Mouse (Mus musculus) lung, postnatal 0 days (tissue): ENCODE data around the gene Abhd10. TPM values are rescaled to one million over a fixed set of nuclear protein-coding genes. Genes with fewer than 3 reads are reported as not detected.

ENCODE experiments used
- ATAC-seq: fragments of 200-750 bp; cut with Nextera tagmentation; 2 replicates; pipeline ENCODE4 v1.8.0; 2017; ENCODE audit warnings: moderate library complexity
- DNase-seq: peaks from one replicate; pipeline ENCODE4 v3.0.0-alpha.2; 2016; ENCODE audit warnings: low spot score
- H3K27ac ChIP-seq: fragments of 300-500 bp; sonication (generic); 2 replicates; pipeline ENCODE4 v1.5.1; 2014; ENCODE audit warnings: antibody characterized with exemption, mild to moderate bottlenecking, low read length, mixed read lengths
- H3K27me3 ChIP-seq: fragments of 300-500 bp; sonication (generic); replicated peaks from 2 replicates; pipeline ENCODE4 v1.6.1; 2014; ENCODE audit warnings: low read length, mixed read lengths; ENCODE audit not compliant: insufficient read depth
- H3K36me3 ChIP-seq: fragments of 300-500 bp; sonication (generic); 2 replicates; pipeline ENCODE4 v1.6.1; 2014; ENCODE audit warnings: low read length, mixed read lengths; ENCODE audit not compliant: insufficient read depth
- H3K4me1 ChIP-seq: fragments of 300-500 bp; sonication (generic); 2 replicates; pipeline ENCODE4 v1.6.1; 2014; ENCODE audit warnings: antibody characterized with exemption, low read depth, low read length, mixed read lengths; ENCODE audit not compliant: insufficient read depth
- H3K4me2 ChIP-seq: fragments of 300-500 bp; sonication (generic); replicated peaks from 2 replicates; pipeline ENCODE4 v1.6.1; 2014; ENCODE audit warnings: low read depth, mild to moderate bottlenecking, low read length, moderate library complexity, mixed read lengths
- H3K4me3 ChIP-seq: fragments of 300-500 bp; sonication (generic); 2 replicates; pipeline ENCODE4 v1.5.1; 2014; ENCODE audit warnings: low read depth, low read length
- H3K9ac ChIP-seq: fragments of 300-500 bp; sonication (generic); replicated peaks from 2 replicates; pipeline ENCODE4 v1.6.1; 2014; ENCODE audit warnings: low read depth, mild to moderate bottlenecking
- H3K9me3 ChIP-seq: fragments of 300-500 bp; sonication (generic); 2 replicates; pipeline ENCODE4 v1.6.1; 2016; ENCODE audit warnings: low read length, mixed read lengths
- CTCF ChIP-seq: IDR thresholded peaks from 2 replicates; pipeline ENCODE4 v1.5.1; 2016; ENCODE audit warnings: antibody characterized with exemption, mild to moderate bottlenecking
- EP300 ChIP-seq: IDR thresholded peaks from 2 replicates; pipeline ENCODE4 v1.6.1; 2016; ENCODE audit warnings: antibody characterized with exemption, mild to moderate bottlenecking, control low read depth
- WGBS: fragments of 180-500 bp; shearing (Covaris S2); extraction: QIAGEN DNeasy Blood & Tissue Kit; methylation state at CpG from one replicate; pipeline ENCODE4 v1.1.7; 2014; 5-methylcytosine and 5-hydroxymethylcytosine counted together
- polyA plus RNA-seq: library from polyadenylated mRNA; unstranded; fragments of >200 nt; fragmentation: Nextera tagmentation; extraction: Ambion mirVana; gene quantifications from 2 replicates; pipeline ENCODE4 v1.2.1, GENCODE M21; 2015

Abhd10 gene
- polyA plus RNA-seq, 1 experiment from 2014 or later = 21.7 TPM

DNA sequence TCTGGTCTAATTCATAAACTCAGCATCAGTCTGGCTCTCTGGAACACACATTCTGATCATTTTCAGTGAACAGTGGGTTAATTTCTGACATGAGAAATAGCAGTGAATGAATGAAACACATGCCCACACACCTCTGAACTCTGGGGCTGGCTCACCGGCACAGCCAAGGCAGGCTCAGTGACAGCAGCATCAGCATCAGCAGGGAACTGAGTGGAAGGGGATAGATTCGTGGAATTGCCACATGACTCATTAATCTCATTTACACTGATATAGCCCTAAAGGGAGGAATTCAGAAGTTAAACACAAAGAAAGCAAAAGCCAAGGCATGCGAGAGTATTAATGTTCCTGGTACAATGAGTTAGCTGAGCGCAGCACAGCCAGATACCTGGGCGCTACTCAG is 32.1 kb upstream of the Abhd10 start:
- WGBS = 80% methylated on average over 5 of the region's 5 CpGs

DNA sequence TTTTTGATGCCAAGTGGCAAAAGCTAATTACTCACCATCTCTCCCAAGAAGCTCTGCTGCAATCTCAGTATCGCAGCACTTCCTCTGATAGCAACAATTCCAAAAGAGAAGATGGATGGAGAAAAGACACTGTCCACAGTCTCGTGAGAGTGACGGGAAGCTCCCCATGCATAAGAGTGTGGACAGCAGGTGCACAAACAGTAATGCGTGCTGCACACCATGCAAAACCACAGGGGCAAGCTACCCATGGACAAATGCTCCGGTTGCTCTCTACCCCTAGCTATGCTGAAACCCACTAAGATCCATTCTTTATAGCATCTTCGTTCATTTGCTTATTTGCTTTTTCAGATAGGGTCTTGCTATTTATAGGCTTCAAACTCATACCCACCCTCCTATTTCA is 28.2 kb upstream of the Abhd10 start:
- H3K4me3 ChIP-seq = no peak overlapping the region

More for the DNA sequence above, 32.1 kb upstream of the Abhd10 start:
- Histone ChIP-seq H3K9me3 (no peaks in the 10 kb centered on the region), H3K27ac (no peak overlapping the region), H3K4me2 (no peak overlapping the region), H3K4me3 (no peak overlapping the region), H3K36me3 (peaks cover 56% of the 10 kb centered on the region), H3K27me3 (no peaks in the 10 kb centered on the region), H3K9ac (no peak overlapping the region), H3K4me1 (no peaks in the 10 kb centered on the region)
- no peak for ATAC-seq
- DNase-seq = no peak
- TF ChIP-seq CTCF (no peak), EP300 (no peak)

DNA sequence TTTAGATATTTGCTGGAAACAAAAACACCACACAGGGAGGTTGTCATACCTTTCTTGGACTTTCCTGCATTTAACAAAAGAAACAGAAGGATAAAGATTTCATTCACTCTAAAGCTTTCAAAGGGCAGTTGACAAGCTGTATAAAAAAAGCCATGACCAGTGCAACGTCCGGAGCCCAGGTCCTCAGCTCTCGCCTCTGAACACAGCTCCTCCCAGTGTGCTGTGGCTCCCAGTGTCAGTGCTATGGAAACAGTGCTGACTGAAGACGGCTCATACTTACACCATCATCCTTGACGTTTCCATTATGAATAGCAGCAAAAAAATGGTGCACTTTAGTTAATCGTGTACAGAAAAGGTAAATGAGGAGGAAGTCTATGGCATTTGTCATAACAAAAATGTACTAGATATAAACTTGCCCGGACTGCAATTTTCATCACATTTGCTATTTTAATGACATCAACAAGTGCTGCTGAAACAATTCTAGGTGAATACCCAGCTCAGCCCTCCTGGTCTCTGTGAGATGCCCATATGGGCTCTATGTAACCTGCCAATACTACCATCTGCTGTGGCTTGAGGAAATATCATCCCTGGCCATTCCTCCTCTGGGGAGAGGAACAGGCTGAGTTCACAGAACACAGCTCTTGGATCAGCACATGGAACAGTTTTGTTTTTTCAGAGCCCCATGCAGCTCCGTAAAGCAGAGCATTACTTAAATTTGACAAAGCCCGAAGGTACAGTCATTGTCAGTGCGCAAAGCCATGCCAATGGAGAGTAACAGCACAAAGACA is 25.3 kb upstream of the Abhd10 start:
- peaks cover 44% of the 10 kb centered on the region for H3K36me3 ChIP-seq
- no peaks in the 10 kb centered on the region for H3K9me3 ChIP-seq
- DNase-seq = no peak
- H3K27me3 ChIP-seq = no peaks in the 10 kb centered on the region
- no peak overlapping the region for H3K4me2 ChIP-seq
- no peak overlapping the region for H3K9ac ChIP-seq
- 71% methylated on average over 10 of the region's 10 CpGs for WGBS
- no peak overlapping the region for H3K27ac ChIP-seq
- no peaks in the 10 kb centered on the region for H3K4me1 ChIP-seq
- H3K4me3 ChIP-seq = no peak overlapping the region
- TF ChIP-seq EP300 (no peak), CTCF (no peak)
- ATAC-seq = no peak

More for the DNA sequence above, 28.2 kb upstream of the Abhd10 start:
- H3K9me3 ChIP-seq = no peaks in the 10 kb centered on the region
- H3K4me2 ChIP-seq = no peak overlapping the region
- H3K9ac ChIP-seq = no peak overlapping the region
- DNase-seq (no peak), ATAC-seq (no peak)
- H3K27me3 ChIP-seq = no peaks in the 10 kb centered on the region
- no peak overlapping the region for H3K27ac ChIP-seq
- no peaks in the 10 kb centered on the region for H3K4me1 ChIP-seq
- H3K36me3 ChIP-seq = peaks cover 50% of the 10 kb centered on the region
- WGBS = 88% methylated on average over 6 of the region's 6 CpGs
- no peak for TF ChIP-seq CTCF
- no peak for TF ChIP-seq EP300

DNA sequence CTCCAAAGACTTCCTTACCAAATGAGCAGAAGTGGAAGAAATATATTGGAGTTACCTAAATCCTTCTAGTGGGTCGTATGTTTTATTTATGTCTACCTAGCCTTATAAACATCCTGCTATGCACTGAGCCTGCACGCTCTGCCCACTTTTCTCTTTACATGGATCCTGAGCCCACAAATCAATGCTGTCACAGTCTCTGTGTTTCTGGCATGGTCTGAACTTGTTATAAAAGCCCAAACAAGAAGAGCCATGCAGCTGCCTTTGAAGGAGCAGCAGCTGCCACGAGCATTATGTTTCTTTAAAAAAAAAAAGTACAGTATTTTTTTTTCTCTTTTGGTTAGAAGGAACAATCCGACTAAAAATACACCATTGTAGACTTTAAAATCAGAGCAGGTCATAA is 24.7 kb upstream of the Abhd10 start:
- no peak overlapping the region for H3K27ac ChIP-seq
- DNase-seq = no peak
- no peak overlapping the region for H3K9ac ChIP-seq
- no peak for TF ChIP-seq EP300
- no peak for TF ChIP-seq CTCF
- H3K4me1 ChIP-seq = no peaks in the 10 kb centered on the region
- no peak for ATAC-seq
- H3K27me3 ChIP-seq = no peaks in the 10 kb centered on the region
- H3K9me3 ChIP-seq = no peaks in the 10 kb centered on the region
- WGBS = 50% methylated on average over 4 of the region's 4 CpGs
- peaks cover 40% of the 10 kb centered on the region for H3K36me3 ChIP-seq
- no peak overlapping the region for H3K4me3 ChIP-seq
- no peak overlapping the region for H3K4me2 ChIP-seq

DNA sequence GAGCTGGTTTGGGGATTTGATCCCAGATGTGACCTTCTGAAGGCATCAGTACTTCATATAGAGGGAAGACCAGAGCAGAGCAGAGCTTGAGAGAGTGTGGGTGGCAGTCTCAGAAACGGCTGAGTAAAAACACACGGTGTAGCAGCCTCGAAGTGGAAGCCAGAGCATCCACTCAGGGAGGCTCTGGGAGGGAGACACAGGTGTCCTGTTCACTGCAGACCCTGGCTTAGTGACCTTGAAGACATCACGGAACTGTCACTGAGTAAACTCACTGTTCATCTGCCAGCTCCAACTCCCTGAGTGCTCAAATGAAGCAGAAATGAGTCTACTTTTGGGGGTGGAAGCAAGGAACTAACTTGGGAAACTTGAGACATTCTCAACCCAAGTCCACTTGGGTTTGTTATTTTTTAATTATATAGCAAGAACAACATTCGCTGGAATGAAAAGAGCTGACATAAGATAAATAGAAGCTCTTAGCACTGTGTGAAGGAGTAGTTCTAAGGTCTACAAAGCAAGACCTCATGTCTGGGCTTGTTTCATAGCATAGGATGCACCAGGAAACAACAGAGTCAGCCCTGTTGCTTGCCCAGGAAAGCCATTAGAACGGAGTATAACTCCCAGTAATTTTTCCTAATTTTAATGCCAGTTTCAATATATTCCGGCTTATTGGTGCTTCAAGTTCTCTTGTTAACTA is 23.2 kb upstream of the Abhd10 start:
- H3K4me3 ChIP-seq = no peak overlapping the region
- H3K9me3 ChIP-seq = no peaks in the 10 kb centered on the region
- TF ChIP-seq CTCF (no peak), EP300 (no peak)
- H3K27ac ChIP-seq = no peak overlapping the region
- 75% methylated on average over 7 of the region's 7 CpGs for WGBS
- no peak overlapping the region for H3K9ac ChIP-seq
- no peak for DNase-seq
- no peak overlapping the region for H3K4me2 ChIP-seq
- peaks cover 33% of the 10 kb centered on the region for H3K36me3 ChIP-seq
- no peaks in the 10 kb centered on the region for H3K27me3 ChIP-seq
- H3K4me1 ChIP-seq = no peaks in the 10 kb centered on the region
- no peak for ATAC-seq

DNA sequence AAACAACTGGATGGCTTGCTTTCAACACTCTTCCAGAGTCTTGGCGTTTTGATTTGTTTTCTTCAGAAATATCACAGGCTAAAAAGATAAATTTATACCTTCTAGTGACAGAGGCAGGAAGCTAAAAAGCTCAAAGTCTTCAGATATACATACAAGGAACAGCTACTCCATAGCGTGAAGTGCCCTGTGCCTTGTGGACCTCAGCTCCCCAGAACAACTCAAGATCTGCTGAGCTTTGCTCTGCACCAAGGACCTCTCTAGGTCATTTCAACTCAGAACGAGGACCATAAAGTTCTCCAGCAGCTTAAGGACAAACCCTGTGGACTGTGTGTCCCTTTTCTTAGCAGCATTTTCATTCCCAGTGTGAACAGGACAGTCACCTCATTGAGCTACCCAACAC is 22.3 kb upstream of the Abhd10 start:
- no peak overlapping the region for H3K4me2 ChIP-seq
- H3K4me3 ChIP-seq = no peak overlapping the region
- TF ChIP-seq EP300 (no peak), CTCF (no peak)
- ATAC-seq = no peak
- no peaks in the 10 kb centered on the region for H3K27me3 ChIP-seq
- H3K4me1 ChIP-seq = no peaks in the 10 kb centered on the region
- H3K36me3 ChIP-seq = peaks cover 35% of the 10 kb centered on the region
- H3K9ac ChIP-seq = no peak overlapping the region
- 74% methylated on average over 3 of the region's 3 CpGs for WGBS
- no peak overlapping the region for H3K27ac ChIP-seq
- no peaks in the 10 kb centered on the region for H3K9me3 ChIP-seq
- DNase-seq = no peak
